Mouse (Mus musculus): ENCODE measurements around the gene Eif1ad.

GRCm38 (mm10) chr19:5348526-5349501 lies 17.7 kb upstream of the Eif1ad start:
- TF ChIP-seq CTCF (IDR thresholded peaks at IDR 0.05; ENCODE audit: low read depth, low read length) (peak; percentile 23; the same call in 1 of the 2 replicates), POLR2A (IDR thresholded peaks at IDR 0.05; ENCODE audit: borderline replicate concordance, low read depth, low read length) (no peak)
